Mouse (Mus musculus): ENCODE data around the gene Tas2r140. TPM values are rescaled to one million over a fixed set of nuclear protein-coding genes. Genes with fewer than 3 reads are reported as not detected.

The Tas2r140 gene
- polyA plus RNA-seq (2021; fragmentation: Nextera tagmentation) = not detected in 2 replicates
- long read RNA-seq, experiment 1 = 0 reads
- long read RNA-seq, experiment 2 = 0 reads

GRCm38 (mm10) chr6:133055716-133056115 lies at the start of gene Tas2r140:
Gene Tas2r140 (minus strand): TSS chr6:133055816.

GRCm38 (mm10) chr6:133104609-133104921 lies 48.9 kb upstream of the Tas2r140 start, which contains the start of gene Smim10l1:
Gene Smim10l1 (plus strand): TSS chr6:133104909.

GRCm38 (mm10) chr6:133037001-133037400 lies 18.6 kb downstream of the Tas2r140 start, which contains the start of gene Tas2r103:
Gene Tas2r103 (minus strand): TSS chr6:133037101.

Other genes with a start within 250 kb of the Tas2r140 start
- not detected in 2 replicates for gene Tas2r123, start 208.7 kb downstream of the Tas2r140 start, polyA plus RNA-seq (2021; fragmentation: Nextera tagmentation)
- not detected in 2 replicates for gene Tas2r116, start 200.4 kb downstream of the Tas2r140 start, polyA plus RNA-seq (2021; fragmentation: Nextera tagmentation)
- gene Tas2r110, start 187.8 kb downstream of the Tas2r140 start, polyA plus RNA-seq (2021; fragmentation: Nextera tagmentation) = not detected in 2 replicates
- not detected in 2 replicates for gene Tas2r113, start 162.8 kb downstream of the Tas2r140 start, polyA plus RNA-seq (2021; fragmentation: Nextera tagmentation)
- not detected in 2 replicates for gene Tas2r125, start 146.2 kb downstream of the Tas2r140 start, polyA plus RNA-seq (2021; fragmentation: Nextera tagmentation)
- gene Tas2r129, start 104.7 kb downstream of the Tas2r140 start, polyA plus RNA-seq (2021; fragmentation: Nextera tagmentation) = not detected in 2 replicates
- gene Tas2r131, start 97.9 kb downstream of the Tas2r140 start, polyA plus RNA-seq (2021; fragmentation: Nextera tagmentation) = not detected in 2 replicates
- not detected in 2 replicates for gene Tas2r109, start 74.9 kb downstream of the Tas2r140 start, polyA plus RNA-seq (2021; fragmentation: Nextera tagmentation)
- not detected in 2 replicates for gene Tas2r103, start 18.7 kb downstream of the Tas2r140 start, polyA plus RNA-seq (2021; fragmentation: Nextera tagmentation)
- 173 and 191 TPM in 2 replicates for gene Smim10l1, start 49.1 kb upstream of the Tas2r140 start, polyA plus RNA-seq (2021; fragmentation: Nextera tagmentation)
- gene 5530400C23Rik, start 236.4 kb upstream of the Tas2r140 start, polyA plus RNA-seq (2021; fragmentation: Nextera tagmentation) = not detected in 2 replicates